Mouse (Mus musculus): Measurements from ENCODE around the gene Slc37a1.

The Slc37a1 gene

DNA sequence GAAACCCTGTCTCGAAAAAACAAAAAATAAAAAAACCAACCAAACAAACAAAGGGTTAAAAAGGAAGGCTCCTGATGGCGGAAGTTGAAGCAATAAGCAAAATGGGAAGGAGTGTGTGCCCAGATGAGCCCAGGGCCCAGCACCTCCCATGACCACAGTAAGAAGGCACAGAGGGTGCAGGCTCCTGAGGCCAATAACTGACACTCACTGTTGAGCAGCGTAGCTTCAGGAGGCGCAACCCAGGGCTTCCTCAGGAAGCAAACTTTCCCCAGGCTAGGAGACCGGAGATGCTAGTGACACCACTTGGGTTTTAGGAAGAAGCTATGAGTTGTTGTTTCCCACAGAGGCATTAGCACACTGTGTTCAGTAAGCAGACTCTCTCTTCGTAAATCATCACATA, 4.3 kb downstream of the Slc37a1 start:
- in situ Hi-C loops (cut with MboI), result no loop called here

DNA sequence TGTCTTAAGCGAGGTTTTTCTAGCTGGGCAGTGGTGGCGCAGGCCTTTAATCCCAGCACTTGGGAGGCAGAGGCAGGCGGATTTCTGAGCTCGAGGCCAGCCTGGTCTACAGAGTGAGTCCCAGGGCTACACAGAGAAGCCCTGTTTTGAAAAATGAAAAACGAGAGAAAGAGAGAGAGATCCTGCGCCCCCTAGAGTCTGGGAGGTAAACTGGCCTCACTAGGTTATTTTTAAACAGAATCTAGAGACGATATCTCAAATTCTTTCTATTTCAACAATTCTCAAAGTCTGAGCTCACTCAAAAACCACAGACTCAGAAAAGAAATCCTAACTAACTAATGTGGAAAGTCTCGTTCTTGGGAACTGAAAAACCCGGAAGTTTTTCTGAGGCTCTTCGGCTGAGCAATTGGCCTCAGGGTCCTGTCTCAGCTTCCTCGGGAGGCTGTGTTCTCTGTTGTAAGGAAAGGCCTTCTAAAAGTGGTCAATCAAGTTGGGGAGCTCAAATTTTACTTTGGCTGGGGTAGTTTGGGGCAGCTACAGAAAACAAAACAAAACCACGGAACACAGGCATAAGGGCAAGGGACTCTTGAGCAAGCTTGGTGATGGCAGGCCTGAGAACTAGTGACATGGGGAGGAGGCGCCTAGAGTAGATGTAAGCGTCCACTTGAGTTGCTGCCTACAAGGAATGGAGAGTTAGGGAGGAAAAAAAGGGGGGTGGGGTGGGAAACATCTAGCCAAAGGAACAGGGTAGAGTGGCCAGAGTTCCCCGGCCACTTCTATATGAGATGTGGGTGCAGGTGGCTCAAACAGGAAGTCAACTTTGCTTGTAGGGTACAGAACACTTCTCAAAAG, 8.0 kb downstream of the Slc37a1 start:
- in situ Hi-C loops (cut with MboI), result loop anchor here (5.0 kb wide), 1 partner anchor 37 kb away; no protein-coding TSS in a partner anchor

DNA sequence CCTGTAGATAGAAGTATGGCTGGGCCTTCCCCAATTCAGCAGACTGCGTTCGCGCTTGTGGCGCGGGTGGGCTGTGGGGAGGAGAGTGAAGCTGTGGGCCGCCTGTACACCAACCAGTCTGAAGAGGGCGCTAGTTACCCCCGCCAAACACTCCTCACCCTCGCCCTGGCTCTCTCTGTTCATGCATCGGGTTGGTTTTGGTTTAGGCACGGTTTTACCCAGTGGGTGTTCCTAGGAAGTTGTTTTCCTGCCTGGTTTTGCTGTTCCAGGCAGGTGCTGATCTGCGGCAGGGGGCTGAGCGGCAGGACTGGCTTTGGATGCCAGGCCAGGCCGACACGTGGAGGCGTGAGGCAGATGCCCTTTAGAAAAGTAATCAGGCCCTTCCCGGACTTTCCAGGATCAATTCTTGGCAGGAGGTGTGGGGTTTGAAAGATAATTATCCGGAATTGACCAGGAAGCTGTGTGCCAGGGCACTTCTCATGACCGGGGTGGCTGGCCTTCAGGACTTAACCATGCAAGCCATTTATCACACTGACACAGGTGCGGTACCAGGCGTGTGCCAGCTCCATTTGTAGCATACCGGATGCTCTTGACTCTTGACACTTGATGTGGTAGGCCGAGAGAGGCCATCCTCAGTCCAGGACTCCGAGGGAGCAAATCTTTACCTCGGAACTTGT, 8.8 kb downstream of the Slc37a1 start:
- in situ Hi-C loops (cut with MboI), result loop anchor here (5.0 kb wide), 1 partner anchor 38 kb away; no protein-coding TSS in a partner anchor

DNA sequence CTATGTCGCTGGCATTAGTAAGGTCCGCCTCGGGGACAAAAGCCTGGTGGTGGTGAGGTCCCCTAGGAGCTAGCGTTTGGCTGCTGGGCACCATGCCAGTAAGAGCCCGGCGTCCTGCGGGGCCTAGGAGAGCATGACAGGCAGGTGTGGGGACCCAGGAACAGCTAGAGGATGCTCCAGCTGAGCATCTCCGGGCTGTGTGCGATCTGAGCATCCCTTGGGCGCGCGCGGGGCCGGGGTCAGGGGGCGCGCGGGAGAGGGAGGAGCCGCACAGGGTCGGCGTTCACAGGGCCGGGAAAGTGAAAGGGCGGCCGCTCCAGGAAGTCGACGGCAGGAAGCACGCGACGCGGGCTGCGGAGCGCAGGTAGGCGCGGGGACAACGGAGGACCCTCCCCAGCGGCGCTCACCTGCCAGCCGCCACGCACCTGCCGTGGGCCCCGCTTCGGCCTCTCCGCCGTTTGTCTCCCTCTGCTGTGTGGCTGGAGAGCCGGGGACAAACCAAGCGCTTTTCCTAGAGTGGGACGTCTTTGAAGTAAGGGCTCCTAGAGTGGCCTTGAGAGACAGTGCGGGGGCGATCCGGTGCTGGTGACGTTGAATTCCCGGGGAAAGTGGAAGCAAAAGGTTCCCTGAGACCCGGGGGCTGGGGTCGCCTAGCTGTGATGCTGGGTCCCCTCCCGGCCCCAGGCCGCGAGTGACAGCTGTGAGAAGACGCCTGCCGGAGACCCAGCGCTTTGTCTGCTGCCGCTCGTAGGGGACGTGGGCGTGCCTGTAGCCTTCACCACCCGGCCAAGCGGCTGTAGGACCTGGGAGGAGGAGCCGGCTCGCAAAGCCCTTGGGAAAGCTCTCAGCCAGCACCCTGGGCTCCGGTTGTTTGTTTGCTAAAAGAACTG, 9.5 kb downstream of the Slc37a1 start:
- in situ Hi-C loops (cut with MboI), result loop anchor here (5.0 kb wide), 1 partner anchor 39 kb away; no protein-coding TSS in a partner anchor

DNA sequence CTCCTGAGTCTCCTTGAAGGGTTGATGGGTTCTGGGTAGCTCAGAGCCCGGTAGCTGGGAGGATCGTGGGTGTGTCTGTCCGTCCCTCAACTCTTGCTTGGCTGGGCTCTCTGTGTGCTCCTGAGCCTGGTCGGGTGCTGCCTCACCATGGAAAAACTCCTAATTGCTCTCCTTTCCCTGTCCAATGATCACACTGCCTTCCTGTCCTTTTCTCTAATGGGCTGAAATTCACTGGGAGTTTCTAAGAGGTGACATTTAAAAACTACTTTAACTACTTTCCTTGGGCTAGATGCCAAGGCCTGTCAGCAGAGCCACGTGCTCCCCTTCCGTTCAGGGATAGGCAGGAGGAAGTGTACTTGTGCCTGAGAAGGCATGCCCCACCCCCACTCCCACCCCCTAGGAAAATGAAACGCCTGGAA, 10.9 kb downstream of the Slc37a1 start:
- in situ Hi-C loops (cut with MboI), result loop anchor here (5.0 kb wide), 1 partner anchor 40 kb away; no protein-coding TSS in a partner anchor

DNA sequence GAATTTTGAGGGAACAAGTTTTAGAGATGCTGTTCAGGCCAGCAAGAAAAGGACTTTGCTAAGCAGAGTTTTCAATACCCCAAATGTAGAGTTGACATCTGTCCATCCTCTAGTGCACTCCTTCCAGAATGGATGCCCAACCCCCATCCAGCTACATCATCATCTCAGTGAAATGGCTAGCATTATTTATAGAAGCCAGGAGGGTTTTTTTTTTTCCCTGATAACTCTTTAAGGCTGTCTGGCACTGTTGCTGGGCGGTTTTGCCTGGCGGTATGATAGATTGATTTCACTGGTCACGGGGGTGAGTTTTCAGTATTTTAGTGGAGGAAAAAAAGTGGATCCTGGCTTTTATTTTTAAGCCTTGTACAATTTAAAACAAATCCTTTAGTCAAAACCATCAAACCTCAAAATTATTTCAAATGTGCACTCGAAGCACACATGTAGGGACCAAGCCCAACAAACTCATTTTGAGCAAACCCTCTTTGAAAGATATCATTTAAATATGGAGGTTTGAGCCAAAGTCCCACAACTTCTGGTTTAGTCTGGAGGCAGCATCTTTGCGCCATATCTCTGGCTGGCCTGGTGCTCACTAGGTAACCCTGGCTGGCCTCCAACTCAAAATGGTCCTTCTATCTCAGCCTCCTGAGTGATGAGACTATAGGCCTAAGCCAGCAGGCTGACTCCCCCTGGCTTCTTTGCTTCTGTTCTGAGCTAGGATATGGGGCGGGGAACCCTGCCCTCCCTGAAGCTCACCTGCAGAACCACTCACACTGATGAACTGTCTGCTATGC, 12.0 kb downstream of the Slc37a1 start:
- in situ Hi-C loops (cut with MboI), result loop anchor here (5.0 kb wide), 1 partner anchor 41 kb away; no protein-coding TSS in a partner anchor

DNA sequence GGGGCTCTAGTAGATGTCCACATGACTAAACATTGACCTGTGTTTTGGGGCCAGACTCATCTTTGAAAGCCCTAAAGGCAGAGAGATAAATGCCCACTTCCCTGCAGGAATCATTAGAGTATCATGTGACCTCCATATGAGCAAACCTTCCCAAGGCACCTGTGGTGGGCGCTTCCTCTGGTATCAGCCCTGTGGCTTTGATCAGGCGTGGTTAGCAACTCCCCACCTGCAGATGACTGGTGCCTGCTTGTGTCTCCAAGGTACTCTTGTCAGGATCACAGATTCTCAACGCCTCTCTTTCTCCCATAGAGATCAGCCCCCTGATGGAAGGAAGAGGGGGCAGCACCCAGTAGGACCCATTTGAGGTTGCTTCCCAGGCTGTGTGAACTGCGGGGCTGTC, 13.4 kb downstream of the Slc37a1 start:
- in situ Hi-C loops (cut with MboI), result loop anchor here (5.0 kb wide), 1 partner anchor 43 kb away; no protein-coding TSS in a partner anchor

DNA sequence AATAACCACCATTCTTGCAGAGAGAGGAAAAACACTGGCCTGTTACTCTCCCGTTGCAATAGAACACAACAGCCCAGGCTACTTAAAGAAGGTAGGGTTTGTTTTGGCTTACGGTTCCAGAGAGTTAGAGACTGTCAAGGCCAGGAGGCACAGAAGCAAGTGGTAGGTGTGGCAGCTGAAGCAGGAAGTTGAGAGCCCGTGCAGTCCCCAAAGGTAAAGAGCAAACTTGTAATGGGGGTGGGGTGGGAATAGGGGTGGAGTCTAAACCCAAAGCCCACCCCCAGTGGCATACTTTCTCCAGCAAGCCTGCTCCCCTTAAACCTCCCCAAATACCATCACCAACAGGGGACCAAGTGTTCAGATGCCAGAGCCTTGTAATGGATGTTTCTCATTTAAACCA, 14.1 kb downstream of the Slc37a1 start:
- in situ Hi-C loops (cut with MboI), result no loop called here

DNA sequence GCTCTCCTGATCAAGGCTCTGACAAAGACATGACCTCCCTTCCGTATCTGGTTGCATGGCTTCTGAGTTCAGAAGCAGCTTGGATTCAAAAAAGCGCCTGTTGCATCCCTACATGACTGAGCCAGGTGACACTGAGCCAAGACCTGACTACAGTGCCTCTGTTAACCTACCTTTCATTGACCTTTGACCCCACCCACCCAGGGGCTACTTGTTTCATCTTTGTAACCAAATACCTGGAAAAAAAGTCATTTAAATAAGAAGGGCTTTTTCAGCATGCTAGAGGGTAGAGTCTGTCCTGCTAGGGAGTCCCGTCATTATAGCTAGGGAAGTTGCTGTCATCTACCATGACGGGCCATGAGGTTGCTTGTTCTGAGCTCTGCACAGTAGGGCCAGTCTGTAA, 16.8 kb downstream of the Slc37a1 start:
- in situ Hi-C loops (cut with MboI), result no loop called here

DNA sequence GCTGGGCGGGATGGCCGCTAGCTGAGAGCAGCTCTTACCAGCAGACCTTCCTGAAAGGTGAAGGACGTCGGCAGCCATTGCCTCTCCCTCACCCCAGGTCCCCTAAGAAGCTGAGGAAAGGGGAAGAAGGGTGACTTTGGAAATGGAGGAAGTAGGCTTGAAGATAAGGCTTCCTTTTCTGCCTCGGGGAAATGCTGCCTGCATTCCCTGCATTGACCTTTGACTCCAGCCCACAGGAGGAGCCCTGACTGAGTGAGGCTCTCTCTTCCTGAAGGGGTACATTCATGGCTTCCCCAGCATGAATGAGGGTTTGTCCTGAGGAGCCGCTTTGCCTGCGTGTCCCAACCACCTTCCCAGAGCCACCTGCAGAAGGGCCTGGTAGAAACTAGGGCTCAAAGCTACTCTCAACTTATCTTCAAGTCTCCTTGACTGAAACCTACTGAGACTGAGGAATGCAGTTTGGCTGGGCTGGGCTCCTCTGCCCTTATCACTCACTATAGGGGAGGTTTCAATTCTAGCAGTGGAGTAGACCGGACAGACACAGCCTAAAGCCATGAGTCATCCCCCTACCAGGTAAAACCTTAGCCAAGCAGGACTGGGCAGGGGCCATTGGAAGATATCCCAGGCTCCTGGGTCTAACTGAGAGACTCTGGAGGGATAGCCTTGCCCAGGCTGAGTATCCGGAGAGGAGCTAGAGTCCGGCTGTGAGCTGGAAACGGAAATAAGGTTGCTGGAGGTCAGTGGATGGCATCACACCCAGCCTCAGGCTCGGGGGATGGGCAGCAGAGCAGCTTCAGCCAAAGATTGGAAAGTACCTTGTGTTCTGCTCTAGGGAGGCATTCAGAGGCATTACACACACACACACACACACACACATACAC, 18.5 kb downstream of the Slc37a1 start:
- in situ Hi-C loops (cut with MboI), result no loop called here

DNA sequence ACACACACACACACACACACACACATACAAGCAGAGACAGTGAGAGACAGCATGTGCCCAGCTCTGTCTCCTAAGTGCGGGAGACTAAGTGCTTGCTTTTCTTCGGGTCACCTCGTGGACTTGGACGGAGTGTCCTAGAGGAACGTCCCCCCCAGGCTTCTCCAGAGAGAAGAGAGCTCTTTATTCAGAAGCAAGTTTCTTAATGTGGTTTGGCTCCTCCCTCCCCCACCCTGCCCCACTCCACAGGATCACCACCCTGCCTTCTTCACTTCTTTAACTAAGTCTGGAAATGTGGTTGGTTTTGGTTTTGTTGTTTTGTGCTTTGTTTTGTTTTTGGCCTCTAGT, 19.2 kb downstream of the Slc37a1 start:
- in situ Hi-C loops (cut with MboI), result no loop called here

DNA sequence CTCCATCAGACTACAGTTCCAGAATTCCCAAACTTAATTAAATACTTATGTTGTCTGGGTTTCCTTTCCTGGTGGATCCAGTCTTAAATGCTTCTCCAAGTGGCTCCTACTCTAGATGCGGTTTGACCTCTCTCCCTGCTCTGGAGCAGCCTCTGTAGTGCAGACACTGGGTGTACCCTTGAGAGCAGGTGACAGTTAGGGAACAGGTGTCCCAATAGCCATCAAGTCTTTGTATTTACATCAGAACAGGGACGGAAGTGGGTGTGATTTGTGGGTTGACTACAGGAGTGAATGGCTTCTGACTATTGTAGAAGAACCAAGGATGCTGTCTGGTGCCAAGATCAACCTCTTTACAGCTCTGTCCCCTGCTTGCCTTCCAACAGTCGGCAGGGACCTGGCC, 21.2 kb downstream of the Slc37a1 start:
- in situ Hi-C loops (cut with MboI), result no loop called here

DNA sequence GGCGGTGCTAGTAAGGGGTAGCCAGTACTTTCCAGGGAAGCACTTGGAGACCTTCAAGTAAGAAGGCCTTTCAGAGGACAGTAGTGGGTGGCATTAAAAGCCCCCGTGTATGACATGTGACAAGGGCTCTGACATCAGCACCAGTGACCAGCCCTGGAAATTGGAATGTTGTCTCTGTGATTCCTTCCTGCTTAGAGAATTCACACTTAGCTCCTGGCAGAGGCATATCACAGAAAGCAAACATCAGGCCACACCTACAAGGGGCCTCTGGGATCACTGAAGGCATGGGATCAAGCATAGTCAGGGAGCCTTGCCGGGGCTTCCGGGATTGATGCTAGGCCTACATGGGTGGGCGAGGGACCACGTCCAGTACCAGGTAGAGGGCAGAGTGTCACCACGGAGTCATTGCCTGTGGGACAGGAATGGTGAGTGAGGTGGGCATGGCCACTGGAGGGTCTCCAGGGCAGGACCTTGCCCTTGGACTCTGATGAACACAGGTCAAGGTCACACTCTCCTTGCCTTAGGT, 21.8 kb downstream of the Slc37a1 start:
- in situ Hi-C loops (cut with MboI), result no loop called here

DNA sequence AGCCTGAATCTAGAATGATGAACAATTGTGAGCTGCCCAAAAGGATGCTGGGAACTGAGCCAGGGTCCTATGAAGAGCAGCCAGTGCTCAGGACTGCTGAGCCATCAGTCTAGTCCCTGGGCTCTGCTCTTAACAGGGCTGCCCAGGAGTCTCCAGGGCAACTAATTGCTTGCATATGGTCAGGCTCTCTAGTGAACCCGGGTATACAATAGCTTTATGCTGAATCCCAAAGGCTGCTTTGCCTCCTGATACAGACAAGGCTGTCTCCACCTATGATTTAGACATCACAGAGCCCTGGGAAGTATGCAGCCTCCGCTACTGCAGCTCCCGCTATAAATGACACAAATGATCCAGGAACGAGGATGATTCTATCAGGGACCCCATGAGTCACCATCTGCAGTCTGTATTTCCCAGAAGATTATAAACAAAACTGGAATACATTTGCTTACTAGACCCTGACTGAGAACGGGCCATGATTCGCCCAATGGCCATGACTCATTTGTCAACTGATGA, 22.7 kb downstream of the Slc37a1 start:
- in situ Hi-C loops (cut with MboI), result no loop called here

DNA sequence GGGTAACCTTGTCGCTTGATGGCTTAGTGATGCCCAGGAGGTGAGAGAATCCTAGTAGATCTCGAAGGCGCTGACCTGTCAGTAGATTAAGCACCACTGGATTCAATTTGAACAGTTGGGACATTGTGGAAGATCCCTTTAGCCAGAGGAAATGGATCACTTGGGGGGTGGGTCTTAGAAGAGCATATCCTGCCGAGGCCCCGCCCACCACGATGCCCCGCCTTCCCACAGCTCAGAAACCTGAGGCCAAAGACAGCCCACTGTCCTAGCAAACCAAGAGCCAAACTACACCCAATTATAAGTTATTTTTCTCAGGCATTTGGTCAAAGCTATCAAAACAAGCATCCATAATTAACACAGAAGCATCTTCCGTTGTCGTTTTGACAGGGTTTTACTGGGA, 24.5 kb downstream of the Slc37a1 start:
- in situ Hi-C loops (cut with MboI), result no loop called here

DNA sequence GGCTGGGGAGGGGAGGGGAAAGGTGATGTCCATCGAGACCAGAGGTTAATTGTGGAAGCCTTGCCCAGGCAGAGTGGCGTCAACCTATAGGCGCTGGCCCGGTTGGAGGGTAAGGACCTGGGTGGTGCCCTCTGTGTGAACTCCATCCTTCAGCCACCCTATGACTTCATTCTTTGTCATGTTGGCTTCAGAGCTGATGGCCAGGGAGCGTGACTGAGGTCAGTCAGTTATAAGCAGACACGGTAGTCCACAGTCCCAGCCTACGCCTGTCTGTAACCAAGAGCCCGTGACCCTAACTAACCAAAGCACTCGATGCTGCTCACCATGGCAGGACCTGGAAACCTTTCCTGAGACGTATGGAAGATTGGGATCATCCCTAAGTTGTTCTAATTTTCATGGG, 26.1 kb downstream of the Slc37a1 start:
- in situ Hi-C loops (cut with MboI), result no loop called here

DNA sequence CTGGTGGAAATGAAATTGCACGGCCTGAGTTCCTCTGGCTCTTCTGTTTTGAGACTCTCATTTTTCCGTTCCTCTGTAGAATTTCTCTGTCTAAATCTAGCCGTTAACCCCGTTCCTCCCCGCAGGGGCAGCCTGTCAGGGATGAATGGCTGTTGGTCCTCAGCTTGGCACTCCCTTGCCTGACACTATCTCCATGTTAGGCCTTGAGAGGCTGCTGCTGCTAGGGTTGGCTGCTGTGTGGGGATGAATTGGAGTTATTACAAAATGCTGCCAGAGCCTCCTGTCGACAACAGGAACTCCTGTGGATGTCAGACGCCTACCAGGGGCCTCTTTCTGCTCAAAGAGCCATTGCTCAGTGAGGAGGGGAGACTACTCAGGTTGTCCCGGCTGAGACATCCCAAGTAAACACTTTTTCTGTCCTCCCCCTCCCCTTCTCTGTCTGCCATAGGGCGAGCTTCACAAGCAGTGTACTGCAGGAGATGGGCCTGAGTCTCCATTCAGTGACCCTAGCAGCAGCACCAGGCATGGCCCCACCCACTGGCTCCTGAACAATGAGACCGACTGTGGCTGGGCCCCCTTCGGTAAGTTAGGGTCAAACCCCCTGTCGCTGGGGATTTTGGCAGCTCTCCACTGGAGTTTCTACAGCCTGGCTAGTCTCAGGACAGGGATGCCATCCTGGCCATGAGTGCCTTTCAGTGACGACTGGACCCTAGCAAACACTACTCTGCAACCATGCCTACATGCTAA, 28.6 kb downstream of the Slc37a1 start:
- in situ Hi-C loops (cut with MboI), result no loop called here

DNA sequence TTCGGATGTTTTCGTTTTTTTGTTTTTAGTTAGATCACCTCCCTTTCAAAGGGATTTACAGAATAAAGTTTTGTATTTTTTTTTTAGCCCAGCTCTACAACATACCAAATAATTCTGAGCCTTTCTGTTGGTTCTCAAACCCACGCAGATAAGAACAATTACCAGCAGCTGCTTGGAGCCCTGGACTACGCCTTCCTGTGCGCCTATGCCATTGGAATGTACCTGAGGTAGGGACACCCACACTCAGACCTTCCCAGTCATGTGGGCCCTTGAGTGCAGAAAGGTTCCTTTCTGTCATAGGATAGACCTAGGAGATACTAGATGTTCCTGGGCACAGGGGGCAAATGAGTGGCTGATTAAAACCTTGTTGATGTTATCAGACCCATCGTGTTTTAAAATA, 29.4 kb downstream of the Slc37a1 start:
- in situ Hi-C loops (cut with MboI), result no loop called here

DNA sequence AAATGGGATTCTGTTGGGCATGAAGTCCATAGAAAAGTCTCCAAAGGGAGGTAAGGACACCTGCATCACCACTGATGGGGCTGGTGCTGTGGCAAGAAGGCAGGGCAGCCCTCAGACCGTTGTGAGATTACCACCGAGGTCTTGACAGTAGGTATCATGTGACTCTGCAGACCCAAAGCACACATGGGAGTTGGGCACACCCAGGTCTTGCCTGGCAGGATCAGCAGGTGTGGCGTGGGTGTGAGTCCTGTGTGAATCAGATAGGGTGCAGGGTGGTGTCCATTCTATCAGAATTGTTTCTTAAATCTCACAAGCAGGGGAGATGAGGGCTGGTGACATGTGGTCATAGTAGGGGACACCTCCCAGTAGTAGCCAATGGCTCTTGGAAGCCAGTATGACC, 30.4 kb downstream of the Slc37a1 start:
- in situ Hi-C loops (cut with MboI), result no loop called here
